Mouse (Mus musculus) stomach, postnatal 0 days (tissue): Measurements from ENCODE around the gene Alms1.

ENCODE experiments used
- CTCF ChIP-seq: IDR thresholded peaks from 2 replicates; pipeline ENCODE4 v1.5.1; 2016; ENCODE audit warnings: antibody characterized with exemption, low read depth, mild to moderate bottlenecking, moderate library complexity
- EP300 ChIP-seq: optimal IDR thresholded peaks from 2 replicates; pipeline ENCODE3; 2016; ENCODE audit warnings: antibody characterized with exemption

- TF ChIP-seq CTCF (no peak), EP300 (no peak)
Measured at GRCm38 (mm10) chr6:85588164-85588563, 833 bp downstream of the Alms1 start.
